Mouse (Mus musculus) limb, embryonic 12.5 days (tissue): Measurements from ENCODE around the gene Slc17a8. TPM values are rescaled to one million over a fixed set of nuclear protein-coding genes. Genes with fewer than 3 reads are reported as not detected.

Experiments used
- ATAC-seq: fragments of 200-750 bp; cut with Nextera tagmentation; 2 replicates; pipeline ENCODE4 v1.8.0; 2017; ENCODE audit warnings: low read depth, moderate TSS enrichment; ENCODE audit not compliant: insufficient number of reproducible peaks, insufficient read depth, low FRiP score, low TSS enrichment
- H3K27ac ChIP-seq: fragments of 300-500 bp; sonication (generic); 2 replicates; pipeline ENCODE4 v1.5.1; 2016; ENCODE audit warnings: mild to moderate bottlenecking, moderate library complexity
- H3K27me3 ChIP-seq: fragments of 300-500 bp; sonication (generic); 2 replicates; pipeline ENCODE4 v1.6.1; 2016; ENCODE audit warnings: mild to moderate bottlenecking, moderate library complexity
- H3K36me3 ChIP-seq: fragments of 300-500 bp; sonication (generic); 2 replicates; pipeline ENCODE4 v1.6.1; 2016; ENCODE audit warnings: mild to moderate bottlenecking, moderate library complexity
- H3K4me1 ChIP-seq: fragments of 300-500 bp; sonication (generic); replicated peaks from 2 replicates; pipeline ENCODE4 v1.6.1; 2016
- H3K4me2 ChIP-seq: fragments of 300-500 bp; sonication (generic); 2 replicates; pipeline ENCODE4 v1.6.1; 2016; ENCODE audit warnings: mild to moderate bottlenecking, moderate library complexity
- H3K4me3 ChIP-seq: fragments of 300-500 bp; sonication (generic); replicated peaks from 2 replicates; pipeline ENCODE4 v1.5.1; 2016; ENCODE audit warnings: mild to moderate bottlenecking
- H3K9ac ChIP-seq: fragments of 300-500 bp; sonication (generic); replicated peaks from 2 replicates; pipeline ENCODE4 v1.6.1; 2016; ENCODE audit warnings: mild to moderate bottlenecking, moderate library complexity
- H3K9me3 ChIP-seq: fragments of 300-500 bp; sonication (generic); 2 replicates; pipeline ENCODE4 v1.6.1; 2016; ENCODE audit warnings: mild to moderate bottlenecking, moderate library complexity
- WGBS: fragments of 180-500 bp; shearing (Covaris S2); methylation state at CpG from one replicate; pipeline ENCODE4 v1.1.7; 2016; 5-methylcytosine and 5-hydroxymethylcytosine counted together
- polyA plus RNA-seq: library from polyadenylated mRNA; unstranded; fragments of >200 nt; fragmentation: Nextera tagmentation; extraction: Ambion mirVana; gene quantifications from 2 replicates; pipeline ENCODE4 v1.2.1, GENCODE M21; 2016

Gene Slc17a8
- polyA plus RNA-seq, 1 experiment from 2014 or later = not detected

DNA sequence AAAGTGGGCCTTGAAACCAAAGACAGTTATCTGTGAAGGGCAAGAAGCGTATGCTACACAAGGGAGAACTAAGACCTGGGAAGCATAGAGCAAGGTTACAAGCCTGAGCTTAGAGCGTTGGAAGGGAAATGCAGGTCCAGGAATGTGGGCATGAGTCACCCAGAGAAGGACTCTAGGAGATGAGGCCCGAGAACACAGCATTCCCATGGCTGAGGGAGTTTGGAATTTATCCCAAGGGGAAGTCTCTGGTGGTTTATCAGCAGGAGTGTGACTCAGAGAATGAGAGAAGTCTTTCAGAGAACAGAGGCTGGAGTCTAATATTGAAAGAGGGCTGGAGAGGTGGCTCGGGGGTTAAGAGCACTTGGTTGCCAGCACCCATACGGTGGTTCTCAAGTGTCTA lies 94.0 kb downstream of the Slc17a8 start:
- no peak for ATAC-seq
- H3K27ac ChIP-seq = no peak overlapping the region
- no peaks in the 10 kb centered on the region for H3K4me1 ChIP-seq
- H3K27me3 ChIP-seq = no peaks in the 10 kb centered on the region
- no peak overlapping the region for H3K4me2 ChIP-seq
- no peaks in the 10 kb centered on the region for H3K9me3 ChIP-seq
- H3K36me3 ChIP-seq = no peaks in the 10 kb centered on the region
- no peak overlapping the region for H3K4me3 ChIP-seq
- no peak overlapping the region for H3K9ac ChIP-seq
- WGBS = 81% methylated on average over 5 of the region's 5 CpGs

- H3K27ac ChIP-seq = no peak overlapping the region
- WGBS = 73% methylated on average over 2 of the region's 2 CpGs
- H3K9me3 ChIP-seq = no peaks in the 10 kb centered on the region
- no peaks in the 10 kb centered on the region for H3K4me1 ChIP-seq
- H3K9ac ChIP-seq = no peak overlapping the region
- no peaks in the 10 kb centered on the region for H3K36me3 ChIP-seq
- no peaks in the 10 kb centered on the region for H3K27me3 ChIP-seq
- H3K4me2 ChIP-seq = no peak overlapping the region
- no peak overlapping the region for H3K4me3 ChIP-seq
- ATAC-seq = no peak
Observed at GRCm38 (mm10) chr10:89525823-89526222, 95.2 kb downstream of the Slc17a8 start.

Other genes with a start within 250 kb of the Slc17a8 start
- 14.6 and 15.0 TPM in 2 replicates for gene Gas2l3, start 177.3 kb downstream of the Slc17a8 start, polyA plus RNA-seq
- gene Nr1h4, start 87.7 kb downstream of the Slc17a8 start, polyA plus RNA-seq = not detected in 2 replicates
- gene Scyl2, start 65.0 kb upstream of the Slc17a8 start, polyA plus RNA-seq = 9.2 and 9.7 TPM in 2 replicates
- 37.8 and 40.7 TPM in 2 replicates for gene Actr6, start 111.0 kb upstream of the Slc17a8 start, polyA plus RNA-seq
- gene Uhrf1bp1l, start 123.7 kb upstream of the Slc17a8 start, polyA plus RNA-seq = 29.5 and 32.1 TPM in 2 replicates